Mouse (Mus musculus): ENCODE results near the gene Dst.

Gene Dst

GRCm38 (mm10) chr1:34025879-34026278, 117.9 kb downstream of the Dst start:
- DNase-seq (ENCODE audit: low read depth, low spot score): no peak

- DNase-seq (ENCODE audit: low read depth, low spot score): no peak
Measured at GRCm38 (mm10) chr1:34028722-34029121, 120.7 kb downstream of the Dst start.

- no peak for DNase-seq (ENCODE audit: low read depth, low spot score)
Measured at GRCm38 (mm10) chr1:34030330-34031021, 122.5 kb downstream of the Dst start.

GRCm38 (mm10) chr1:34033052-34033451, 125.0 kb downstream of the Dst start:
- no peak for DNase-seq (ENCODE audit: low read depth, low spot score)

GRCm38 (mm10) chr1:34033478-34033877, 125.5 kb downstream of the Dst start:
- no peak for DNase-seq (ENCODE audit: low read depth, low spot score)

GRCm38 (mm10) chr1:34033958-34034357, 125.9 kb downstream of the Dst start:
- no peak for DNase-seq (ENCODE audit: low read depth, low spot score)

GRCm38 (mm10) chr1:34036111-34036510, 128.1 kb downstream of the Dst start:
- DNase-seq (ENCODE audit: low read depth, low spot score): no peak

GRCm38 (mm10) chr1:34038571-34038970, 130.5 kb downstream of the Dst start:
- DNase-seq (ENCODE audit: low read depth, low spot score): no peak

GRCm38 (mm10) chr1:34040049-34040448, 132.0 kb downstream of the Dst start:
- no peak for DNase-seq (ENCODE audit: low read depth, low spot score)

- no peak for DNase-seq (ENCODE audit: low read depth, low spot score)
Measured at GRCm38 (mm10) chr1:34040901-34041721, 133.1 kb downstream of the Dst start.

- DNase-seq (ENCODE audit: low read depth, low spot score): no peak
Measured at GRCm38 (mm10) chr1:34042299-34042698, 134.3 kb downstream of the Dst start.

- DNase-seq (ENCODE audit: low read depth, low spot score): no peak
Measured at GRCm38 (mm10) chr1:34043327-34043726, 135.3 kb downstream of the Dst start.

- DNase-seq (ENCODE audit: low read depth, low spot score): no peak
Measured at GRCm38 (mm10) chr1:34043836-34044550, 136.0 kb downstream of the Dst start.

- DNase-seq (ENCODE audit: low read depth, low spot score): no peak
Measured at GRCm38 (mm10) chr1:34044675-34045074, 136.7 kb downstream of the Dst start.

- no peak for DNase-seq (ENCODE audit: low read depth, low spot score)
Measured at GRCm38 (mm10) chr1:34047285-34047684, 139.3 kb downstream of the Dst start.

- no peak for DNase-seq (ENCODE audit: low read depth, low spot score)
Measured at GRCm38 (mm10) chr1:34051251-34051650, 143.2 kb downstream of the Dst start.

GRCm38 (mm10) chr1:34052422-34052821, 144.4 kb downstream of the Dst start:
- DNase-seq (ENCODE audit: low read depth, low spot score): no peak

GRCm38 (mm10) chr1:34054970-34055369, 146.9 kb downstream of the Dst start:
- no peak for DNase-seq (ENCODE audit: low read depth, low spot score)

GRCm38 (mm10) chr1:34056658-34057057, 148.6 kb downstream of the Dst start:
- no peak for DNase-seq (ENCODE audit: low read depth, low spot score)

- DNase-seq (ENCODE audit: low read depth, low spot score): no peak
Measured at GRCm38 (mm10) chr1:34059231-34059630, 151.2 kb downstream of the Dst start.

GRCm38 (mm10) chr1:34060446-34060845, 152.4 kb downstream of the Dst start:
- DNase-seq (ENCODE audit: low read depth, low spot score): no peak

GRCm38 (mm10) chr1:34061078-34061477, 153.1 kb downstream of the Dst start:
- peak; percentile 34 for DNase-seq (ENCODE audit: low read depth, low spot score)
